Mouse (Mus musculus): ENCODE data around the gene Ppp1r9a. TPM values are rescaled to one million over a fixed set of nuclear protein-coding genes. Genes with fewer than 3 reads are reported as not detected.

The Ppp1r9a gene
- polyA plus RNA-seq, 1 experiment from 2014 or later: 51.9 TPM

- H3K4me3 ChIP-seq (replicated peaks; ENCODE audit: low read length): no peak overlapping the region
- no peak overlapping the region for H3K9ac ChIP-seq
- no peak overlapping the region for H3K27ac ChIP-seq
- H3K9me3 ChIP-seq (ENCODE audit: control insufficient read depth, low read length): no peaks in the 10 kb centered on the region
- ATAC-seq (ENCODE audit: low FRiP score): no peak
- no peaks in the 10 kb centered on the region for H3K27me3 ChIP-seq (ENCODE audit: control insufficient read depth, insufficient read depth, low read length)
- no peak for DNase-seq (ENCODE audit: low spot score)
- H3K36me3 ChIP-seq (replicated peaks; ENCODE audit: control insufficient read depth, insufficient read depth): no peaks in the 10 kb centered on the region
- no peak overlapping the region for H3K4me2 ChIP-seq (replicated peaks)
- 89% methylated on average over 10 of the region's 10 CpGs for WGBS
- no peaks in the 10 kb centered on the region for H3K4me1 ChIP-seq (replicated peaks; ENCODE audit: control insufficient read depth, insufficient read depth, low read length)
Observed at GRCm38 (mm10) chr6:4973337-4973736, 70.6 kb downstream of the Ppp1r9a start.

GRCm38 (mm10) chr6:4977515-4977914 lies 74.8 kb downstream of the Ppp1r9a start:
- Histone ChIP-seq H3K4me3 (replicated peaks; ENCODE audit: low read length) (no peak overlapping the region), H3K36me3 (replicated peaks; ENCODE audit: control insufficient read depth, insufficient read depth) (no peaks in the 10 kb centered on the region), H3K9me3 (ENCODE audit: control insufficient read depth, low read length) (no peaks in the 10 kb centered on the region), H3K4me2 (replicated peaks) (no peak overlapping the region), H3K27ac (no peak overlapping the region), H3K9ac (no peak overlapping the region), H3K27me3 (ENCODE audit: control insufficient read depth, insufficient read depth, low read length) (no peaks in the 10 kb centered on the region), H3K4me1 (replicated peaks; ENCODE audit: control insufficient read depth, insufficient read depth, low read length) (no peaks in the 10 kb centered on the region)
- no peak for ATAC-seq (ENCODE audit: low FRiP score)
- WGBS: 90% methylated on average over 4 of the region's 4 CpGs
- DNase-seq (ENCODE audit: low spot score): no peak

GRCm38 (mm10) chr6:4978249-4978648 lies 75.5 kb downstream of the Ppp1r9a start:
- 94% methylated on average over 2 of the region's 2 CpGs for WGBS
- Histone ChIP-seq H3K9ac (no peak overlapping the region), H3K4me3 (replicated peaks; ENCODE audit: low read length) (no peak overlapping the region), H3K27ac (no peak overlapping the region), H3K36me3 (replicated peaks; ENCODE audit: control insufficient read depth, insufficient read depth) (no peaks in the 10 kb centered on the region), H3K4me1 (replicated peaks; ENCODE audit: control insufficient read depth, insufficient read depth, low read length) (no peaks in the 10 kb centered on the region), H3K27me3 (ENCODE audit: control insufficient read depth, insufficient read depth, low read length) (no peaks in the 10 kb centered on the region), H3K4me2 (replicated peaks) (no peak overlapping the region), H3K9me3 (ENCODE audit: control insufficient read depth, low read length) (no peaks in the 10 kb centered on the region)
- no peak for DNase-seq (ENCODE audit: low spot score)
- no peak for ATAC-seq (ENCODE audit: low FRiP score)

- no peaks in the 10 kb centered on the region for H3K27me3 ChIP-seq (ENCODE audit: control insufficient read depth, insufficient read depth, low read length)
- DNase-seq (ENCODE audit: low spot score): no peak
- no peaks in the 10 kb centered on the region for H3K4me1 ChIP-seq (replicated peaks; ENCODE audit: control insufficient read depth, insufficient read depth, low read length)
- H3K4me2 ChIP-seq (replicated peaks): no peak overlapping the region
- no peak overlapping the region for H3K4me3 ChIP-seq (replicated peaks; ENCODE audit: low read length)
- H3K9ac ChIP-seq: no peak overlapping the region
- no peak overlapping the region for H3K27ac ChIP-seq
- H3K36me3 ChIP-seq (replicated peaks; ENCODE audit: control insufficient read depth, insufficient read depth): no peaks in the 10 kb centered on the region
- no peaks in the 10 kb centered on the region for H3K9me3 ChIP-seq (ENCODE audit: control insufficient read depth, low read length)
- no peak for ATAC-seq (ENCODE audit: low FRiP score)
Observed at GRCm38 (mm10) chr6:4978897-4979296, 76.2 kb downstream of the Ppp1r9a start.

- Histone ChIP-seq H3K9me3 (ENCODE audit: control insufficient read depth, low read length) (no peaks in the 10 kb centered on the region), H3K36me3 (replicated peaks; ENCODE audit: control insufficient read depth, insufficient read depth) (no peaks in the 10 kb centered on the region), H3K4me2 (replicated peaks) (no peak overlapping the region), H3K27me3 (ENCODE audit: control insufficient read depth, insufficient read depth, low read length) (no peaks in the 10 kb centered on the region), H3K4me1 (replicated peaks; ENCODE audit: control insufficient read depth, insufficient read depth, low read length) (no peaks in the 10 kb centered on the region), H3K4me3 (replicated peaks; ENCODE audit: low read length) (no peak overlapping the region), H3K27ac (no peak overlapping the region), H3K9ac (no peak overlapping the region)
- DNase-seq (ENCODE audit: low spot score) (no peak), ATAC-seq (ENCODE audit: low FRiP score) (no peak)
- 33% methylated on average over 3 of the region's 3 CpGs for WGBS
Observed at GRCm38 (mm10) chr6:4980113-4980512, 77.4 kb downstream of the Ppp1r9a start.

GRCm38 (mm10) chr6:4982686-4983162 lies 80.0 kb downstream of the Ppp1r9a start:
- peak; percentile 43; the same call in 1 of the 2 replicates for ATAC-seq (ENCODE audit: low FRiP score)
- H3K4me2 ChIP-seq (replicated peaks): no peak overlapping the region
- H3K9me3 ChIP-seq (ENCODE audit: control insufficient read depth, low read length): no peaks in the 10 kb centered on the region
- H3K36me3 ChIP-seq (replicated peaks; ENCODE audit: control insufficient read depth, insufficient read depth): no peaks in the 10 kb centered on the region
- H3K27me3 ChIP-seq (ENCODE audit: control insufficient read depth, insufficient read depth, low read length): no peaks in the 10 kb centered on the region
- 47% methylated on average over 9 of the region's 9 CpGs for WGBS
- H3K4me3 ChIP-seq (replicated peaks; ENCODE audit: low read length): no peak overlapping the region
- no peak for DNase-seq (ENCODE audit: low spot score)
- H3K9ac ChIP-seq: no peak overlapping the region
- H3K27ac ChIP-seq: no peak overlapping the region
- no peaks in the 10 kb centered on the region for H3K4me1 ChIP-seq (replicated peaks; ENCODE audit: control insufficient read depth, insufficient read depth, low read length)

- WGBS: 93% methylated on average over 3 of the region's 3 CpGs
Observed at GRCm38 (mm10) chr6:4985668-4986067, 83.0 kb downstream of the Ppp1r9a start.

GRCm38 (mm10) chr6:4987084-4987483 lies 84.4 kb downstream of the Ppp1r9a start:
- Histone ChIP-seq H3K9me3 (ENCODE audit: control insufficient read depth, low read length) (no peaks in the 10 kb centered on the region), H3K4me2 (replicated peaks) (no peak overlapping the region), H3K27ac (no peak overlapping the region), H3K4me1 (replicated peaks; ENCODE audit: control insufficient read depth, insufficient read depth, low read length) (no peaks in the 10 kb centered on the region), H3K36me3 (replicated peaks; ENCODE audit: control insufficient read depth, insufficient read depth) (no peaks in the 10 kb centered on the region), H3K27me3 (ENCODE audit: control insufficient read depth, insufficient read depth, low read length) (no peaks in the 10 kb centered on the region), H3K9ac (no peak overlapping the region), H3K4me3 (replicated peaks; ENCODE audit: low read length) (no peak overlapping the region)
- DNase-seq (ENCODE audit: low spot score) (no peak), ATAC-seq (ENCODE audit: low FRiP score) (no peak)
- WGBS: 93% methylated on average over 5 of the region's 5 CpGs

More at GRCm38 (mm10) chr6:4985668-4986067, 83.0 kb downstream of the Ppp1r9a start:
- Histone ChIP-seq H3K9ac (no peak overlapping the region), H3K4me3 (replicated peaks; ENCODE audit: low read length) (no peak overlapping the region), H3K27ac (no peak overlapping the region), H3K9me3 (ENCODE audit: control insufficient read depth, low read length) (no peaks in the 10 kb centered on the region), H3K4me2 (replicated peaks) (no peak overlapping the region), H3K4me1 (replicated peaks; ENCODE audit: control insufficient read depth, insufficient read depth, low read length) (no peaks in the 10 kb centered on the region), H3K36me3 (replicated peaks; ENCODE audit: control insufficient read depth, insufficient read depth) (no peaks in the 10 kb centered on the region), H3K27me3 (ENCODE audit: control insufficient read depth, insufficient read depth, low read length) (no peaks in the 10 kb centered on the region)
- no peak for ATAC-seq (ENCODE audit: low FRiP score)
- DNase-seq (ENCODE audit: low spot score): no peak

GRCm38 (mm10) chr6:4988688-4989087 lies 86.0 kb downstream of the Ppp1r9a start:
- Histone ChIP-seq H3K4me2 (replicated peaks) (no peak overlapping the region), H3K4me3 (replicated peaks; ENCODE audit: low read length) (no peak overlapping the region), H3K4me1 (replicated peaks; ENCODE audit: control insufficient read depth, insufficient read depth, low read length) (peaks cover 4% of the 10 kb centered on the region; the same call in 1 of the 2 replicates), H3K27me3 (ENCODE audit: control insufficient read depth, insufficient read depth, low read length) (no peaks in the 10 kb centered on the region), H3K9ac (no peak overlapping the region), H3K27ac (no peak overlapping the region), H3K36me3 (replicated peaks; ENCODE audit: control insufficient read depth, insufficient read depth) (no peaks in the 10 kb centered on the region), H3K9me3 (ENCODE audit: control insufficient read depth, low read length) (no peaks in the 10 kb centered on the region)
- DNase-seq (ENCODE audit: low spot score): no peak
- ATAC-seq (ENCODE audit: low FRiP score): no peak
- WGBS: 48% methylated on average over 4 of the region's 4 CpGs

- no peak overlapping the region for H3K4me2 ChIP-seq (replicated peaks)
- H3K4me1 ChIP-seq (replicated peaks; ENCODE audit: control insufficient read depth, insufficient read depth, low read length): peaks cover 17% of the 10 kb centered on the region
- no peak overlapping the region for H3K27ac ChIP-seq
- WGBS: 93% methylated on average over 9 of the region's 9 CpGs
- H3K9ac ChIP-seq: no peak overlapping the region
- H3K27me3 ChIP-seq (ENCODE audit: control insufficient read depth, insufficient read depth, low read length): no peaks in the 10 kb centered on the region
- no peak overlapping the region for H3K4me3 ChIP-seq (replicated peaks; ENCODE audit: low read length)
- no peaks in the 10 kb centered on the region for H3K36me3 ChIP-seq (replicated peaks; ENCODE audit: control insufficient read depth, insufficient read depth)
- no peaks in the 10 kb centered on the region for H3K9me3 ChIP-seq (ENCODE audit: control insufficient read depth, low read length)
- ATAC-seq (ENCODE audit: low FRiP score): no peak
- no peak for DNase-seq (ENCODE audit: low spot score)
Observed at GRCm38 (mm10) chr6:4992308-4992707, 89.6 kb downstream of the Ppp1r9a start.
